Mouse (Mus musculus) C2C12 (cell line): ENCODE measurements around the gene Gm3259.
"Not testable (repeated sequence)": the region's sequence is repeated elsewhere in the genome, so short reads cannot be mapped to it uniquely, and the experiment has no call there.

Source experiments
- CTCF ChIP-seq: IDR thresholded peaks from one replicate; pipeline ENCODE4 v1.5.1; 2011; ENCODE audit not compliant: control insufficient read depth, insufficient read depth, insufficient read length
- MYOD1 ChIP-seq: IDR thresholded peaks from one replicate; pipeline ENCODE4 v1.6.1; 2011; ENCODE audit warnings: low read depth; ENCODE audit not compliant: control insufficient read depth, insufficient read length

- not testable (repeated sequence) for TF ChIP-seq MYOD1, CTCF
These were observed at the start of gene Gm3259 for GRCm38 (mm10) chr5:95305611-95306010.
